Mouse (Mus musculus) liver, postnatal 0 days (tissue): ENCODE measurements at regions not wholly inside any gene's neighbourhood (a gene's known extent, or its start where the extent isn't known, plus 50 kb on each side); places are given as distances from the start of the nearest gene placed in this dataset.

Experiments used
- ATAC-seq: fragments of 200-750 bp; cut with Nextera tagmentation; 2 replicates; pipeline ENCODE4 v1.8.0; 2017; ENCODE audit warnings: mild to moderate bottlenecking, moderate library complexity
- DNase-seq: peaks from one replicate; pipeline ENCODE4 v3.0.0-alpha.2; 2016
- H3K27ac ChIP-seq: fragments of 300-500 bp; sonication (generic); 2 replicates; pipeline ENCODE4 v1.5.1; 2014; ENCODE audit warnings: antibody characterized with exemption, moderate library complexity, mild to moderate bottlenecking, low read depth
- H3K27me3 ChIP-seq: fragments of 300-500 bp; sonication (generic); 2 replicates; pipeline ENCODE4 v1.6.1; 2014; ENCODE audit warnings: low read length, control low read depth, mixed read lengths; ENCODE audit not compliant: insufficient read depth
- H3K36me3 ChIP-seq: fragments of 300-500 bp; sonication (generic); replicated peaks from 2 replicates; pipeline ENCODE4 v1.6.1; 2014; ENCODE audit warnings: mild to moderate bottlenecking, control low read depth, low read length, moderate library complexity, mixed read lengths; ENCODE audit not compliant: insufficient read depth
- H3K4me1 ChIP-seq: fragments of 300-500 bp; sonication (generic); 2 replicates; pipeline ENCODE4 v1.6.1; 2014; ENCODE audit warnings: antibody characterized with exemption, mild to moderate bottlenecking, control low read depth; ENCODE audit not compliant: insufficient read depth
- H3K4me2 ChIP-seq: fragments of 300-500 bp; sonication (generic); 2 replicates; pipeline ENCODE4 v1.6.1; 2014; ENCODE audit warnings: low read depth, mild to moderate bottlenecking, low read length, moderate library complexity, mixed read lengths
- H3K4me3 ChIP-seq: fragments of 300-500 bp; sonication (generic); 2 replicates; pipeline ENCODE4 v1.5.1; 2014; ENCODE audit warnings: low read depth, low read length
- H3K9ac ChIP-seq: fragments of 300-500 bp; sonication (generic); replicated peaks from 2 replicates; pipeline ENCODE4 v1.6.1; 2014; ENCODE audit warnings: mild to moderate bottlenecking, moderate library complexity
- H3K9me3 ChIP-seq: fragments of 300-500 bp; sonication (generic); 2 replicates; pipeline ENCODE4 v1.6.1; 2016; ENCODE audit warnings: mild to moderate bottlenecking, control low read depth, low read length, mixed read lengths
- CTCF ChIP-seq: sonication (generic); IDR thresholded peaks from 2 replicates; pipeline ENCODE4 v1.5.1; 2016; ENCODE audit warnings: antibody characterized with exemption, low read depth
- EP300 ChIP-seq: IDR thresholded peaks from 2 replicates; pipeline ENCODE4 v1.6.1; 2016; ENCODE audit warnings: antibody characterized with exemption, low read depth, mild to moderate bottlenecking
- WGBS: fragments of 180-500 bp; shearing (Covaris S2); extraction: QIAGEN DNeasy Blood & Tissue Kit; methylation state at CpG from one replicate; pipeline ENCODE4 v1.1.7; 2014; ENCODE audit not compliant: insufficient replicate concordance; 5-methylcytosine and 5-hydroxymethylcytosine counted together

DNA sequence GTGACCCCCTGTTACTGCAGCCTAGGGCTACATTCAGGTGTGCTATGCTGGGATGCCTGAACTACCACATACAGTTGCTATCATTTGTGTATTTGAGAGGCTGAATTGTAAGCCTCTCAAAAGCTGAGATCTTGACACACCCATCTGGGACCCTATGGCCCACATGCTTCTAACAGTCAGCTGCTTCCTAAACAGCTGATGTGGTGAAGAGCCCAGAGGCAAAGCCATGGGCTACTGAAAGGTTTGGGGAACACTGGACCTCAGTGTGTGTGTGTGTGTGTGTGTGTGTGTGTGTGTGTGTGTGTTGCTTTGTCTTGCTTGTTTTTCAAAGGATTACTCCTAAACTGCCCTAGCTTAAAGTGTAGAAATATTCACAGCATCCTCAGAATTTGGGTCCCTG is 75.0 kb downstream of the Lbh start:
- ATAC-seq = no peak
- no peaks in the 10 kb centered on the region for H3K36me3 ChIP-seq
- DNase-seq = no peak

DNA sequence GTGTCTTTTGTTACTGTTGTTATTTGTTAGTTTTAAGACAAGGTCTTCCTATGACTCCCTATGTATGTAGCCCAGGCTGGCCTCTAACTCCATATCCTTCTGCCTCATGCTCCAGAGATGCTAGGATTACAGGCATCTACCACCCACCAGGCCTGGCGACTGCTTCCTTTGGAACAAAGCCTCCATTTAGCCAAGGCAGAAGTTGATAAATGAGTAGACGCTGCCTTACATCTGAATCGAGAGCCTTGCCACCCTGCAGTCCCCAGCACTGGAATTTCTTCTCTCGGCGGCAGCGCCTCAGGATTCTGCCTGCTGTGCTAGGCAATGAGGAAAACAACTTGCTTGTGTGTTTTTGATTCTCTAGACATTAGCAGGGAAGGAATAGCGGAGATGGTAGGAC is 75.5 kb downstream of the Lbh start:
- Histone ChIP-seq H3K4me1 (no peaks in the 10 kb centered on the region), H3K36me3 (no peaks in the 10 kb centered on the region), H3K9ac (no peak overlapping the region), H3K27me3 (no peaks in the 10 kb centered on the region), H3K4me2 (no peak overlapping the region), H3K27ac (no peak overlapping the region), H3K4me3 (no peak overlapping the region), H3K9me3 (no peaks in the 10 kb centered on the region)
- DNase-seq = no peak
- WGBS = 76% methylated on average over 7 of the region's 7 CpGs
- ATAC-seq = no peak
- TF ChIP-seq CTCF (no peak), EP300 (no peak)

More for the DNA sequence above, 75.0 kb downstream of the Lbh start:
- Histone ChIP-seq H3K27me3 (no peaks in the 10 kb centered on the region), H3K4me2 (no peak overlapping the region), H3K4me3 (no peak overlapping the region), H3K9ac (no peak overlapping the region), H3K27ac (no peak overlapping the region), H3K4me1 (no peaks in the 10 kb centered on the region), H3K9me3 (no peaks in the 10 kb centered on the region)
- TF ChIP-seq CTCF (no peak), EP300 (no peak)

DNA sequence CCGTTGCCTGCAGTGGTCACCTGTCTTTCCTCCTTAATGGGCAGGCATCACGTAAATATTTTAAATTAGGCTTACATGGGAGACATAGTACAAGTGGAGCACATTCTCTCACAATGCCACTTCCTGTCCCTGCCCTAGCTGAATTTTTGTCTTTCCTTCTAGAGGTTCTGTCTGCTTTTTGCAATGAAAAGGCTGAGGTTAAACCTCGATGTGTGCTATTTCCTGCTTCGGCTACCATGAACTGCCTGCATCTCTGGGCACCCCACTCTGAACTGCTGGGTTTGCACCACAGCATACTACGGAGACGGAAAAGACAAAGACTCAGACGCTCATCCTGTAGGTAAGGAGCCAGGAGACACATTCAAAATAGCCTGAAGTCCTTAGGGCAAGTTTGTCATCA is 78.4 kb downstream of the Lbh start:
- 31% methylated on average over 7 of the region's 7 CpGs for WGBS
- no peak for DNase-seq

DNA sequence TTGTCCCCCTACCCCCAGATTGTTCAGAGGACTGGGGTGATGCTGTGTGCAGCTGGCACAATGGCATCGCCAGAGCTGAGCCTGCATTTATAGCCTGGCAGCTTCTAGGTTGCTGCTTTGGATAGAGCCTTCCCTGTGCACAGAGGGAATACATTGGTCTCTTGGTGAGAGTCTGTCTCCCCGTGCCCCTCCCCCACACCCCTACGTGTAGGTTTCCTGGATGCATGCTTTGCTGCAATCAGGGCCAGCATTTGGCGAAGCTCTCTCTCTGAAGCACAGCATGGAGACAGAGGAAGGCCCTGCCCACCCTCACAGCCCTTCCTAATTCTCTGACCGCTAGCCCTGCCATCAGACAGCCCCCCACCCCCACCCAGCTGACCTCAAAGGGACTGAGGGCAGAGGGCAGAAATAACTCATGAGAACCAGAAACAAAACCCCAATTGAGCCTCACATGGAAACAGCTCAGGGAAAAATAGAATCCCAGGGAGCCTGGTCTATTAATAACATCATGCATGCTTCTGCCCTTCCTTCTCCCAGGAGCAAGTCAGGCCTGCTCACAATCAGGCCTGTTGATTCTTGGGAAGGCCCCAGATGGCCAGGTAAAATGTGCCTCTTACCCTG is 79.3 kb downstream of the Lbh start:
- no peak for DNase-seq
- no peak for ATAC-seq
- Histone ChIP-seq H3K4me1 (no peaks in the 10 kb centered on the region), H3K27me3 (no peaks in the 10 kb centered on the region), H3K9ac (no peak overlapping the region), H3K4me2 (no peak overlapping the region), H3K4me3 (no peak overlapping the region), H3K9me3 (no peaks in the 10 kb centered on the region), H3K36me3 (no peaks in the 10 kb centered on the region), H3K27ac (no peak overlapping the region)
- WGBS = 31% methylated on average over 5 of the region's 5 CpGs
- TF ChIP-seq CTCF = no peak
- no peak for TF ChIP-seq EP300

More for the DNA sequence above, 78.4 kb downstream of the Lbh start:
- Histone ChIP-seq H3K27me3 (no peaks in the 10 kb centered on the region), H3K36me3 (no peaks in the 10 kb centered on the region), H3K4me1 (no peaks in the 10 kb centered on the region), H3K4me3 (no peak overlapping the region), H3K9me3 (no peaks in the 10 kb centered on the region), H3K27ac (no peak overlapping the region), H3K9ac (no peak overlapping the region), H3K4me2 (no peak overlapping the region)
- no peak for TF ChIP-seq EP300
- TF ChIP-seq CTCF = no peak
- ATAC-seq = no peak

DNA sequence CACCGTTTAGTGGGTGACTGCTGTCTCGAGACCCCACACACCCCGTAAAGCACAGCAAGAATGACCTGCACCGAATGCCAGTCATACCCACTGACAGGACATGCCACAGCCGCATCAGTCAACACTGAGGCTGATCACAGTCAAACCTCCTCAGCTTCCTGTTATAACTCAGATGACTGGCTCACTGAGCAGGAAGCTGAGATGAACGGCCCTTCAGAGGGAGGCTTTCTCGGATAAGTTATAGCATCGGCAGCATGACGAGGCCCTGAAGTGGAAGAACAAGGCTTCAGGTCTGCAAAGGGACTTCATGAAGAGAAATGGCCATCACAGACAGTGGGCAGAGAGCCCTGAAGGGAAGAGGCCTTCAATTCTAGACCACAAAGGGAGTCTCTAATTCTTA is 87.0 kb downstream of the Lbh start:
- H3K27me3 ChIP-seq = no peaks in the 10 kb centered on the region; the same call in 1 of the 2 replicates
- WGBS = 40% methylated on average over 9 of the region's 9 CpGs
- H3K4me3 ChIP-seq = no peak overlapping the region
- no peak overlapping the region for H3K9ac ChIP-seq
- TF ChIP-seq CTCF = no peak
- TF ChIP-seq EP300 = no peak
- H3K4me1 ChIP-seq = no peaks in the 10 kb centered on the region; the same call in 1 of the 2 replicates
- ATAC-seq (no peak), DNase-seq (no peak)
- H3K9me3 ChIP-seq = no peaks in the 10 kb centered on the region
- H3K36me3 ChIP-seq = no peaks in the 10 kb centered on the region
- no peak overlapping the region for H3K27ac ChIP-seq
- no peak overlapping the region for H3K4me2 ChIP-seq

DNA sequence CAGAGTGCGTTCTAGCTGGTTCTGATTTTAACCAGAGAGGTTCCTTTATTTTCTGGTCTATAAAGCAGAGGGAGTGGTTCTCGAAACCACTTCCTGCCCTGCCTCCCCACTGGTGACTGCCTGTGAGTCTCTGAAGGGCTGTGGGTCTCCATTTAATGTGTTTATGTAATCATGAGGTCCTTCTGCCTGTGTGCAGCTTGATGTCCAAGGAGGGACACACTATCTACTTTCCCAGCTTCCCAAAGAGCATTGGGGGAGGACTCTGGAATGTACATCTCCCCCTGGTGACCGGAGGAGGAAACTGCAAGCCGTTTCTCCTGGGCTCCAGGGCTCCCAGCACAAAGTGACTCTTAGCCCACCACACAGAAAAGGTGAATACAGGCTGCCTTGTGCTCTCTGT is 90.8 kb downstream of the Lbh start:
- ATAC-seq (peak; percentile 23; the same call in 1 of the 2 replicates), DNase-seq (peak; percentile 57)
- 28% methylated on average over 4 of the region's 4 CpGs for WGBS
- Histone ChIP-seq H3K27ac (no peak overlapping the region), H3K9ac (no peak overlapping the region), H3K4me1 (no peaks in the 10 kb centered on the region; the same call in 1 of the 2 replicates), H3K4me2 (no peak overlapping the region), H3K27me3 (no peaks in the 10 kb centered on the region; the same call in 1 of the 2 replicates), H3K36me3 (no peaks in the 10 kb centered on the region), H3K9me3 (no peaks in the 10 kb centered on the region), H3K4me3 (no peak overlapping the region)
- no peak for TF ChIP-seq EP300
- TF ChIP-seq CTCF = peak; percentile 83

DNA sequence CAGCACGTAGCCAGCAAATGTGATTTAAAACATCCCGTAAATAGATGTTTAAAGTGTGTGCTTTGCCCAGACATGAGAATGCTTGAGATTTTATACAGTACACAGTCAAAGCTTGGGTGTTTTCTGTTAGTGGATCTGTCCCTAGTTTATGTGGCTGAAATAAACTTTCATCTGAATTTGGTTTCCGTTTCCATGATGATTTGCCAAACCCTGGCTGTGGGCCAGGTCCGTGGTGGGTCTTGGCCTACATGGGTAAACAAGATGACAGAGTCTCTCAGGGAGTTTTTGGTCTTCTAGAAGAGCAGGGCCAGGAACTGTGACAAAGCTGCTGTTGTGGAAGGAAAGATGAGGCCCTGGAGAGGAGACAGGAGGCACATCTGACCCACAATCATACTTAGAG is 91.9 kb downstream of the Lbh start:
- H3K9ac ChIP-seq = no peak overlapping the region
- H3K4me1 ChIP-seq = no peaks in the 10 kb centered on the region; the same call in 1 of the 2 replicates
- no peaks in the 10 kb centered on the region for H3K9me3 ChIP-seq
- no peak overlapping the region for H3K4me2 ChIP-seq
- H3K27ac ChIP-seq = no peak overlapping the region
- no peaks in the 10 kb centered on the region; the same call in 1 of the 2 replicates for H3K27me3 ChIP-seq
- ATAC-seq = no peak
- no peak overlapping the region for H3K4me3 ChIP-seq
- no peak for TF ChIP-seq EP300
- TF ChIP-seq CTCF = no peak
- no peak for DNase-seq
- no peaks in the 10 kb centered on the region for H3K36me3 ChIP-seq
- WGBS = 70% methylated on average over 4 of the region's 4 CpGs
